In the genomic region with DNA sequence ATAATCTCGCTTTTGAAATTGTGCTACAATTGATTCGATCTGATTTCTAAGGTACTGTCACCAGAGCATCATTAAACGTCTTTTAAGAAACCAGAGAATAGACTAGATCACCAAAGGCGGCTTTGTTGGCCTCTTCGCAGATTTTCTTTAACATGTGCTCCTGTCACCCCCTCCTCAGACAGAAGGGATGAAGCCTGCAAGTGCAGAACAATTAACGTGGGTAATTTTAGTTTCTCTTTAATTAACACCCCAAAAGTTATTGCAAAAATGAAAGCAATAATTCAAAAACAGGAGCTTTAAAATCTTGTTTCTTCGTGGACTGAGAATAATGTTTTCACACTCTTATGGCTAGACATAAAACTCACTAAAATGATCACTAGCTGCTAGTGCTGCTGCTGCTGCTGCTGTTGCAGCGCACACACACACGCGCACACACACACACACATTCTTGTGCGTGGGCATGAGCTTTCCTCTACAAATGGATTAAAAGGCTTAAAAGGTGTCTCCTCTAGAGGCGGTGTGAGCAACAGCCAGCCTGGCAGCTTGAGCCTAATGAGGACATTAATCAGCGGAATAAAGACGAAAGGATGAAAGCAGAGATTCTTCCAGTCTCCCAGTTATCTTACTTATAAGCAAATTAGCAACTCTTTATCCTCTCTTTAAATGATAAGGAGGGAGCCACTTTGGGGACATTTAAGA, we compare ENCODE assay signal across 10 mouse cellular contexts.
DNase-seq lines count a peak whose midpoint lies in the region; ATAC-seq and TF ChIP-seq lines count a peak whose summit lies in the region.
"Had no signal": no experiment of that assay in that cellular context is flagged by ENCODE, and none has a peak within 500 bp of the region (broad histone marks: within the 10 kb centered on the region; RNA-seq: fewer than 3 reads in every experiment).

No protein-coding gene starts in this region.

- TF ChIP-seq POLR2A in olfactory bulb, adult 2 months (IDR thresholded peaks at IDR 0.05; ENCODE audit: insufficient read depth, low read depth, low read length), result no peak

- H3K4me1 ChIP-seq in intestine, embryonic 15.5 days (replicated peaks), result no peaks in the 10 kb centered on the region
- no peaks in the 10 kb centered on the region for H3K4me1 ChIP-seq in intestine, postnatal 0 days (replicated peaks; ENCODE audit: control insufficient read depth, insufficient read depth, low read length)
- H3K4me1 ChIP-seq in hindbrain, embryonic 15.5 days (replicated peaks), result peaks cover 23% of the 10 kb centered on the region
- 0 out of 2 replicates have a peak, but pooled peaks cover 4% of the 10 kb centered on the region for H3K4me1 ChIP-seq in olfactory bulb, adult 2 months (ENCODE audit: control insufficient read depth, insufficient read depth, low read length)
- no peaks in the 10 kb centered on the region for H3K4me1 ChIP-seq in liver, embryonic 11.5 days (replicated peaks; ENCODE audit: control insufficient read depth, insufficient read depth, low read length)

- TF ChIP-seq CTCF in intestine, postnatal 0 days (IDR thresholded peaks at IDR 0.05; ENCODE audit: low read depth), result no peak
- no peak for TF ChIP-seq CTCF in olfactory bulb, adult 2 months (IDR thresholded peaks at IDR 0.05; ENCODE audit: insufficient read depth, low read depth, low read length)

- 58% methylated on average over 14 of the region's 14 CpGs for WGBS in intestine, embryonic 15.5 days
- 54% methylated on average over 14 of the region's 14 CpGs for WGBS in intestine, postnatal 0 days
- WGBS in hindbrain, embryonic 15.5 days, result 19% methylated on average over 14 of the region's 14 CpGs
- 23% methylated on average over 14 of the region's 14 CpGs for WGBS in olfactory bulb, adult 2 months
- WGBS in liver, embryonic 11.5 days, result 49% methylated on average over 14 of the region's 14 CpGs

- H3K9me3 ChIP-seq in intestine, embryonic 15.5 days, result no peaks in the 10 kb centered on the region
- no peaks in the 10 kb centered on the region for H3K9me3 ChIP-seq in intestine, postnatal 0 days (ENCODE audit: control insufficient read depth)
- H3K9me3 ChIP-seq in hindbrain, embryonic 15.5 days, result no peaks in the 10 kb centered on the region
- no peaks in the 10 kb centered on the region for H3K9me3 ChIP-seq in liver, embryonic 11.5 days (ENCODE audit: control insufficient read depth, low read length)
- H3K9me3 ChIP-seq: embryonic facial prominence, embryonic 13.5 days had no signal

- ATAC-seq in intestine, embryonic 15.5 days, result no peak
- no peak for ATAC-seq in intestine, postnatal 0 days
- ATAC-seq in hindbrain, embryonic 15.5 days (ENCODE audit: low FRiP score, low read depth), result peak; percentile 85
- ATAC-seq in liver, embryonic 11.5 days (replicated peaks; ENCODE audit: low FRiP score), result no peak; the same call in 1 of the 2 replicates

- no peak overlapping the region for H3K4me3 ChIP-seq in intestine, embryonic 15.5 days (replicated peaks)
- H3K4me3 ChIP-seq in intestine, postnatal 0 days (ENCODE audit: low read depth, low read length), result no peak overlapping the region
- peak overlapping the region; percentile 3 for H3K4me3 ChIP-seq in hindbrain, embryonic 15.5 days
- 0 out of 2 replicates have a peak overlapping the region, but pooled peaks have one; percentile 14 for H3K4me3 ChIP-seq in olfactory bulb, adult 2 months (ENCODE audit: insufficient read depth, low read depth, low read length)
- H3K4me3 ChIP-seq in liver, embryonic 11.5 days (ENCODE audit: low read depth, low read length), result no peak overlapping the region
- H3K4me3 ChIP-seq: embryonic facial prominence, embryonic 13.5 days had no signal

- H3K27me3 ChIP-seq in intestine, embryonic 15.5 days (replicated peaks), result no peaks in the 10 kb centered on the region
- no peaks in the 10 kb centered on the region for H3K27me3 ChIP-seq in intestine, postnatal 0 days (replicated peaks; ENCODE audit: control insufficient read depth, insufficient read depth, low read length)
- H3K27me3 ChIP-seq in hindbrain, embryonic 15.5 days, result peaks cover 47% of the 10 kb centered on the region
- H3K27me3 ChIP-seq in liver, embryonic 11.5 days (replicated peaks; ENCODE audit: control insufficient read depth, insufficient read depth, low read length), result no peaks in the 10 kb centered on the region
- H3K27me3 ChIP-seq: embryonic facial prominence, embryonic 13.5 days had no signal

- no peak overlapping the region for H3K27ac ChIP-seq in intestine, embryonic 15.5 days
- no peak overlapping the region for H3K27ac ChIP-seq in intestine, postnatal 0 days (ENCODE audit: low read depth, low read length)
- 0 out of 2 replicates have a peak overlapping the region, but pooled peaks have one; percentile 38 for H3K27ac ChIP-seq in hindbrain, embryonic 15.5 days (replicated peaks)
- no peak overlapping the region for H3K27ac ChIP-seq in olfactory bulb, adult 2 months (ENCODE audit: insufficient read depth, low read depth, low read length)
- no peak overlapping the region for H3K27ac ChIP-seq in liver, embryonic 11.5 days (ENCODE audit: low read depth, low read length)
- H3K27ac ChIP-seq: embryonic facial prominence, embryonic 13.5 days had no signal

- peak; percentile 45 for DNase-seq in embryo, embryonic 9.5 days (ENCODE audit: extremely low spot score)
- no peak for DNase-seq in adrenal gland, postnatal 25 days
- DNase-seq in lung, adult 18-20 months, result no peak
- no peak for DNase-seq in liver, embryonic 11.5 days (ENCODE audit: low spot score)

- H3K36me3 ChIP-seq in intestine, embryonic 15.5 days, result no peaks in the 10 kb centered on the region
- H3K36me3 ChIP-seq in intestine, postnatal 0 days (ENCODE audit: control insufficient read depth, insufficient read depth), result no peaks in the 10 kb centered on the region
- no peaks in the 10 kb centered on the region for H3K36me3 ChIP-seq in hindbrain, embryonic 15.5 days
- H3K36me3 ChIP-seq in liver, embryonic 11.5 days (ENCODE audit: control insufficient read depth, insufficient read depth, low read length), result no peaks in the 10 kb centered on the region
- H3K36me3 ChIP-seq: embryonic facial prominence, embryonic 13.5 days; G1E had no signal

- 0 out of 2 replicates have a peak overlapping the region, but pooled peaks have one; percentile 9 for H3K4me2 ChIP-seq in intestine, embryonic 15.5 days (replicated peaks)
- H3K4me2 ChIP-seq in intestine, postnatal 0 days (replicated peaks; ENCODE audit: low read depth), result no peak overlapping the region
- peak overlapping the region; percentile 48 for H3K4me2 ChIP-seq in hindbrain, embryonic 15.5 days
- H3K4me2 ChIP-seq in liver, embryonic 11.5 days, result no peak overlapping the region
- H3K4me2 ChIP-seq: embryonic facial prominence, embryonic 13.5 days had no signal

- H3K9ac ChIP-seq in intestine, embryonic 15.5 days, result no peak overlapping the region
- no peak overlapping the region for H3K9ac ChIP-seq in intestine, postnatal 0 days (ENCODE audit: low read depth, low read length)
- H3K9ac ChIP-seq in hindbrain, embryonic 15.5 days, result no peak overlapping the region
- no peak overlapping the region for H3K9ac ChIP-seq in liver, embryonic 11.5 days (ENCODE audit: low read depth, low read length)
- H3K9ac ChIP-seq: embryonic facial prominence, embryonic 13.5 days had no signal

Comparison
In these comparisons a context has a peak if more than half of its experiments do, and no peak if none do; other contexts are left out.
1. H3K4me2 ChIP-seq: peak in intestine, embryonic 15.5 days (single experiment) and hindbrain, embryonic 15.5 days (single experiment); none in intestine, postnatal 0 days (single experiment) and liver, embryonic 11.5 days (single experiment).
2. H3K4me3 ChIP-seq: peak in hindbrain, embryonic 15.5 days (single experiment) and olfactory bulb, adult 2 months (single experiment); none in intestine, embryonic 15.5 days (single experiment), intestine, postnatal 0 days (single experiment) and liver, embryonic 11.5 days (single experiment).